Mouse (Mus musculus): ENCODE measurements around the gene Polr2f.

The Polr2f gene

DNA sequence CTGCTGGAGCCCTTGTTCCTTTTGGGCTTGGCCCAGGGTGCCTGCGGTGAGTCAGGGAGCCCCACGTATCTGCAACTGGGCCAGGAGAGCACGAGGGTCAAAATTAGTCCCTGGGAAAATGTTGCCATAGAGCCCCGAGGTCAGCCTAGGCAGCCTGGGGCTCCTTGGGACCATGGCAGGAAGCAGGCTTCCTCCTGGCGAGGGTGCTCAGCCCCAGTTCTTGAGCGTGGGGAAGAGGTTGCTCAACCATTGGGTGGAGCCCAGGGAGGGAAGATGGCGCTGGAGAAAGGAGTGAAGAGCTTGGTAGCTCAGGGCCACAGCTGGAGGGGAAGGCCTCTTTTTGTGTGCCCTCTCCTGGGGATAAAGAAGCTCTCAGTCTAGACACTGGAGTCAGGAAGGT is 21.5 kb downstream of the Polr2f start:
- no peak for DNase-seq (ENCODE audit: low spot score)

DNA sequence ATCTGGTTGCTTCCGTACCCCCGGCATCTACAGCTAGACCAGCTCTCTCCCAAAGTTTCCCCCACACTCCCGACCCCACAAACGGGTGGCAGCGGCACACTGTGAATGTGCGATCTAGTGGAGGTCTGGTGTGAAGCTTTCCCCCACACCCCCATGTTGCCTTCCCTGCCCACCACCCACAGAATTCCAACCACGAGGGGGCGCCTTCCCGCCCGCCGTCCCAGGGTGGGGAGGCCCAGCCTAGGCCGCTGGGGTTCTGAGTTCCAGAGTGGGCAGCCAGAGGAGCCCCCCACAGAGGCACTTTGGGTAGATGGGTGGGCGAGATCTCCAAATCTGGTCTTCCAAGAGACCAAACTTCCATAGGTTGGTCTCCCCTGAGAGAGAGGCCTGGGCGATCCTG is 22.0 kb downstream of the Polr2f start:
- DNase-seq (ENCODE audit: low spot score), result no peak

DNA sequence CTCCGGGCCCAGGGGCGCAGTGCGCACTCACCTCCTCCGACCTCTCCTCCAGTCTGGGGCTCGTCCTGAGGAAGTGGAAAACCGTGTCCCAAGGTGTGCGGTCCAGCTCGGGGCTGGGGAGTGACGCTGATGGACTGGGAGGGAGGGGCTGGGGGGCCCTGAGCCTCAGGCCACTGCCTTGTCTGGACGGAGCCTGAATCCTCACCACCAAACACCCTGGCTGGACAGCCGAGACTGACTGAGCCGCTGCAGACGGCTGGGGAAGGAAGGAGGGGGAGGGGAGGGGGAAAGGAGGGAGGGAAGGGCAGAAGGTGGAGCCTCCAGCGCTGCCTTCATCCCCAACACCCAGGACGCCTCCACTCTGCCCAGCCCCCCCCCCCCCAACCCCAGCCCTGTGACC is 23.4 kb downstream of the Polr2f start:
- no peak for DNase-seq (ENCODE audit: low spot score)

DNA sequence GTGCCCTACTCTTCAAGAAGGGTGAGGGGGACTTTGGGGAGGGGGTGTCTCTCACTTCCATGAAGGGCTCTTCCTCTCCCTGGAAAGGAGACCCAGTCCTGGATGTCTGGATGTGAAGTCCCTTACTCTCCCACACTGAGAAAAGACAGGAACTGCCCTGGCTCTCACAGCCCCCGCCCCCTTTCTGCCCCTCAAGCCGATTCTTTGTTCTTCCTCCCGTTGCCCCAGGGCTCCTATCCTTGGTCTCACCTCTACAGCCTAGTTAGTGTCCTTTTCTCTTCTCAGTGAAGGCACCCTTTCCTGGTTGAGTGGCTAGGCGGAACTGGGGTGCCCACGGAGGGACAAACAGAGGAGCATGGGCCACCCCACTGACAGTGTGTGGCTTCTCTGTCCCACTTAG is 24.3 kb downstream of the Polr2f start, which contains the start of gene Sox10:
Gene Sox10 (minus strand): TSS at position 101 of the 400 bp plus-strand sequence.
- no peak for DNase-seq (ENCODE audit: low spot score)

DNA sequence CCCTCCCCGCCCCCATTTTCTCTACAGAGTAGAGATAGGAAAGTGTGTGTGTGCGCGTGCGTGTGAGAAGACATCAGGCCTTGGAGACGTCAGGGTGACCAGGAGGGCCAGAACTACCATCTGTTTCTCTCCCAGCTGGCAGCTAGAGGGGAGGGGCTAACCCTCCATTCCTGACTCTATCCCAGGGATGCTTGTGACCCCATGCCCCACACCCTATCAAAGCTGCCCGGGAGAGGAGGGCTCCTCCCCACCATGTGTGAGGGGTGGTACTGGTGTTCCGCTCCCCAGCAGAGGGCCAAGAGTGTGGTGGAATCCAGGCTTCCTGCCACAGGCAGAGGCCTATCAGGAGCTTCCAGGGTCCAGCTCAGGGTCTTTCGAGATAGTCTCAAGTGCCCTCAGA is 25.9 kb downstream of the Polr2f start:
- no peak for DNase-seq (ENCODE audit: low spot score)

DNA sequence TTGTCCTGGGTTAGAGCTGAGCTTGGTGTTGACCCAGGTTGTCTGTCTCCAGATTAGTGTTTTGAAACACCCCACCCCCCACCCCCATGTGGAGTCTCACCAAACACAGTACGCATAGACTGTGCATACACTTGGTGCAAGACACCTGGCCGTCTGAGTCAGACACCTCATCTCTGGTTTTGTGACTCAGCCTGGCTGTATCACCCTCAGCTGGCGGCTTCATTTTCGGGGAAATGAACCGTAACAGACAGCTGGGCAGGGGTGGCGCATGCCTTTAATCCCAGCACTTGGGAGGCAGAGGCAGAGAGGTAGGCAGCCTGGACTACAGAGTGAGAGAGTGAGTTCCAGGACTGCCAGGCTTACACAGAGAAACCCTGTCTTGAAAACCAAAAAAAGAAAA is 36.1 kb downstream of the Polr2f start:
- DNase-seq (ENCODE audit: low spot score), result no peak

DNA sequence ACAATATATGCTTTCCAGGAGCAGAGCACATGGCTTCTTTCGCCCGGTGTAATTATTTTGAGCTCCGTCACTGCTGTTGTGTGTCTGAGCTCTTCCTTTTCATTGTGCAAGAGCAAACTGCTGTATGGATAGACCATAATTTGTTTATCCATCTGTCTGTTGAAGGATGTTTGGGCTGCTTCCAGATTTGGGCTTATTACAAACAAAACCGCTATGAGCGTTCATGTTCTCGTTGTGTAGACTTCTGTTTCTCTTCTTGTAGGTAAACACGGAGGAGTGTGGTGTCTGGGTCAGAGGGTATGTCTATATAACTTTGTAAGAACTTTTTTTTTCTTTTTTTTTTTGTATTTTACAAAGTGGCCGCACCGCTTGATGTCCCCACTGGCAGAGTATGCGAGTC is 44.4 kb downstream of the Polr2f start:
- DNase-seq (ENCODE audit: low spot score), result no peak

DNA sequence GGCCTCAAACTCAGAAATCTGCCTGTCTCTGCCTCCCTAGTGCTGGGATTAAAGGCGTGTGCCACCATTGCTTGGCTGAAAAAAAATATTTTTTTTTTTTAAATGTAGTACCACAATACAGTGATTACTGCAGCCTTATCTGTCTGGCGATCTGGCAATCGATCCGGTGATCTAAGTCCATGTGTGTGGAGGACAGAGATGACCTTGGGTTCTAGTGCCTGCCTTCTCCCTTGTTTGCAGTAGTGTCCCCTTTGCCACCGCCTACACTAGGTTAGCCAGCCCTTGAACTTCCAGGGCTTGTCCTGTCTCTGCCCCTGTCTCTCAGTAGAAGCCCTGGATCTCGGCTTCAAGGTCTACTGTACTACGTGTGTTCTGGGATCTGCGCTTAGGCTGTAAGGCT is 47.0 kb downstream of the Polr2f start:
- DNase-seq (ENCODE audit: low spot score), result no peak

DNA sequence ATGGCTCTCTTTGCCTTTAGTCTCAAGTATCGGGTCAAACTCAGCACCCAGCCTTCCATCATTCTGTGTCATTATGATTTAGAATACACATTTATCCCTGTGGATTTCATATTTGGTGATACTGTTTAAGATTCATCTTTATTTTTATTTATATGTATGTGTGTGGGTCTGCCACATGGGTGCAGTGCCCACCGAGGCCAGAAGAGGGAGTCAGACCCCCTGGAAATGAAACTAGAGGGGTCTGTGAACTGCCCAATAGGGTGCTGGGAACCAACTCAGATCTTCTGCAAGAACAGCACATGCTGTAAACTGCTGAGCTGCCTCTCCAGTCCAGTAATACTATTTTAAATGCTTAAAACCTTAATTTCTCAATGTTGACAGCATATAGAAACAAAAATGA is 50.6 kb downstream of the Polr2f start:
- DNase-seq (ENCODE audit: low spot score), result no peak

DNA sequence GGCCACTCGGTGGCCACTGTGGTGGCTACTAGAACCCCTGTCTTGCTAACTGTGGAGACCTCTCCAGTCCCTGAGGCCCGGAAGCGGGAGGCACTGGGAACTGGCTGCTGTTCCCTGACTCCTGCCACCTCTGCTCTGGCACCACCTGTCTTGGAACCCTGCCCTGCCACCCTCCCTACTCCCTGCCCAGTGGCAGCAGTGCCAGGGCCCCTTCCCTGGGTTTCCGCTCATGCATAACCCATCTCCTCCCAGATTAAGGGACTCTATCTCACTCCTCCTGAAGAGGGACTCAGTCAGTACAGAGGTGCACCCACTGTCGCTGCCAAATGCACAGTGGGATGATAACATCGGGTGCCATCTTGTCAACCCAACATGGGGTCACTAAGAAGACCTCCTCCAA is 51.6 kb downstream of the Polr2f start:
- DNase-seq (ENCODE audit: low spot score), result peak; percentile 27

DNA sequence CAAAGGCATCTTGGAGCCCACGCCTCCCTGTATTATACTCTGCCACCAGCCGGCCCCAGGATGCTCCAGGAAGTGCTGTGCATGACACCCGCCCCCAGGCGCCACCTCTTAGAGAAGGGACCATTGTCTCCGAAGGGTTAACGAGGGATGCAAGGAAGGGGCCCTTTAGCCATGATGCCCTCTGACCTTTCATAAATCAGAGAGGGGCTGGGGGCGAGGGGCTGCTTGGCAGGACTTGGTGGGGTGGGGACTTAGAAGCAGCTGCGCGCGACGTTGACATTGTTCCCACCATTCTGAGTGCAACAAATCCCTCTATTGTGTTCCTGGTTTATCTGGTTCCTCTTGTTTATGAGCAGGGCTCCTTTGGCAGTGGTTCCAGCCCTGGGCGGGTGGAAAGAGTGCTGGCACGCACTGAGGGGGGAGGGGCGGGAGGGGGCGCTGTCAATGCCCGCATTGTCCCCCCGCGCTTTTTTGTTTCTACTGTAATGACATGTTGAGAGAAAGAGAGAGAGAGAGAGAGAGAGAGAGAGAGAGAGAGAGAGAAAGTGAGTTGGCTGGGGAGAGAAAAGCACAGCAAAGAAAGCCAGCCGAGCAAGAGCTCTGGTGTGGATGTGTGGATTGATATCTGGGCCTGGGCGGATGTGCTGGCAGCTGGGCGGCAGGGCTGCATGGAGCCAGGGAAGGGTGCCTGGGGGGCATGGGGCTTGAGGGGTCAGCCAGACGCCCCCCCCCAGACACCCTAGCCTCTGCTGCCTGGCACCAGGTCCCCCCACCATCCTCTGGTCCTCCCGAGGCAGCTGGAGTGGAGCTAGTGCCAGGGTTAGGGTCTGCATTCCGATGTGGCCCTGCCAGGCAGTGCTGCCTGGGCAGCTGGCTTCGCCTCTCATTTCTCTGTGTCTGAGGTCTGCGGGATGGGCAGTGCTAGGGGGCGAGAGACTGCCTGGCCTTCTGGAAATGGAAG is 52.4 kb downstream of the Polr2f start:
- peak; percentile 38 for DNase-seq (ENCODE audit: low spot score)

DNA sequence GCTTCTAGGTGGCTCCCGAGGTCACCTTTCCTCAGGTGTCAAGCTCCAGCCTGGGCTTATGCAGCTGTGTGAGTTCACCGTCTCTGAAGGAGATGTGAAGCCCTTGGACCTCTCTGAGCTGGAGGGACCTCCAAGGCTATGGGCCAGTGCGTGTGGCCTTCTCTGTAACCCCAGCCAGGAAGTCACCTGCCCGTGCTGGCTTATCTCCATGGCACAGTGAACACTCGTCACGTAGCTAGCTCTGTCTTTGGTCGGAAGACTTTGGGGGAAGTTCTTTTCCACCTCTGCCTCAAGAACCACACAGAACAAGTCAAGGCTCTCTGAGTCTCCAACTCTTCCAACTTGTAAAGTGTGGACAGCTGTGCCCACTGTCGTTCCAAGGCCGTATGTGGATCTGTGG is 53.2 kb downstream of the Polr2f start:
- DNase-seq (ENCODE audit: low spot score), result no peak

DNA sequence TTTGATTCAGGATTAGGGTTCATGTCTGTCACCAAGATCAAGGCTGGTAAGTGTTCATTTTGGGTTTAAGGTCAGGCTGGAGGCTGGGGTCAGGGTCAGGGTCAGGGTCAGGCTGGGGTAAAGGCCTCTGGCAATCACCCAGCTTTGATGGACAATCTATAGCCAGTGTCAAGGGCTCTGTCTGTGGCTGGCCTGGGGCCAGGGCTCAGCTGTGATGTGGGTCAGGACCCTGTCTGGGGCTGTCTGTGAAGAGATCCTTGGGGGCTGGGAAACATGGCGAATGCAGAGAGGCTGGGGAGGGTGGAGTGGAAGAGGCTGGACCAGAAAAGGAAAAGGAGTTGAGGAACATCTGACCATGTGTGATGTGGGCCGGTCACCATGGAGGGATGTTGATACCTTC is 54.1 kb downstream of the Polr2f start:
- no peak for DNase-seq (ENCODE audit: low spot score)

DNA sequence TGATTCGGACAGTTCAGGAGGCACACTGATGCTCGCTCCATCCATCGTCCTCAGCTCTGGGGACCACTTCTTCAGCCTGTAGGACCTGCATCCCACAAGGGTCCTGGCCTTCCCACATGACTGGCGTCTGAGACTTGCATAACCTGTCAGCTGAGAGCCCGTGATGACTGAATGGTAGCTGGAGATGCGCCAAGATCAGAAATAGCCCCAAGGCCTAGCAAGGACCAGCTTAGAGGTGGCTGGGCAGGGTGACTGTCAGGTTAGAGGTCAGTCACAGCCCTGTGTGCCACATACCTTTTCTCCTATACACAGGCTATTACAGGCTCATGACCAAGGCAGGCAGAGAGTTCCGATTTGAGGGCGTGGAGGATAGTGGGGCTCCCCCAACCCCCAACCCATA is 54.7 kb downstream of the Polr2f start:
- DNase-seq (ENCODE audit: low spot score), result no peak

DNA sequence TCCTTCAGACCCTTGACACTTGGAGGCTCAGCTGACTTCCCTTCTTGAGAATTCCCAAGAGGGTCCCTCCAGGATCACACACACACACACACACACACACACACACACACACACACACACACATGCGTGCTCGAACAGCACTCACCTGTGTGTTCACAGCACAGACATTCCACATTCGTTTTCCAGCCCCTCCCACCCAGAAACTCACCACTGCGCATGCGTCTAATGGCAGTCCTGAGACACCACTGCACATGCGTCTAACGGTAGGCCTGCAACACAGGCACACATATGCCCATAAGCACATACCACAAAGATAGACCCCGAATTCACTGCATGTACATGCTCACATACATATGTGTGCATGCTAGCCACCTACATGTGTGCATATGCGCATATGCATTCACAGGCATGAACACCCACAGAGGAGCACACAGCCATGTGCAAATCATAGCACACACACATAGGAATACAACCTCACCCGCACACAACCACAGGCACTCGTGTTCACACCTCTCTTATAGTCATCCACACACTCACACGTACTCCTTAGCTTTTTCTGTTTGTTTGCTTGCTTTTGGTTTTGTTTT is 58.7 kb downstream of the Polr2f start:
- no peak for DNase-seq (ENCODE audit: low spot score)
